Mouse (Mus musculus): Measurements from ENCODE around the gene Amacr.

DNA sequence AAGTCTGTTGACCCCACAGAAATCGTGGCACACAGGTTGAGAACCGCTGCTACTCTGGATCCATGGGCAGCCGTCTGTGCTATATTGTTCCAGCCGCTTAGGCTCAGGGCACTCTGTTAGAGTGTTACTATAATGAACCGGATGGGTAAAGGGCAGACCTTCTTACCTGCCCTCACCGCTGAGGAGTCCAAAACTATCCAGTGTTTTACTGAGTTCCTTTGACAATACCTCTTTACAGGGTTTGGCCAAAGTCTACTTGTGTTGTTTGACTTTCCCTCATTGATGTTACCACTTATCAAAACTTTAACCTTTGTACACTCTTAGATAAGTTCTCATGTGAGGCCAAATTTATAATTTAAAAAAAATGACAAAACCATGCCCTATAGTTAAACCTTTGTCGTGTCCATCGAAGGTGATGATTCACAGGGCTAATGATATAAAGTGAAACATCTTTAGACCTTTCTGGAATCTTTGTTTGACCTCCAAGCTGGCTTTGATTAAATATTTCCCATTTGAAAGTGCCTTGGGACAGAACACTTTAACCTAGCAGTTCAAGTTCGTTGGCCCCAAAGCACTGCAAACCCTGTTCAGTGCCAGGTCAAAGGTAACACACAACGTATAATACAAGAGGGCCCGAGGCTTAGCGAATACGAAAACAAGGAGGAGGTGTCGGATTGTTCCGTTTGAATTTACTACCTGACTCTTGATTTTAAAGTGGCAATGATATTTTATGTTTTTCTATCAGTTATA is 22.1 kb upstream of the Amacr start:
- no peak for TF ChIP-seq CTCF (conservative IDR thresholded peaks at IDR 0.05; ENCODE audit: low read length)
- TF ChIP-seq POU5F1 (IDR thresholded peaks at IDR 0.05; ENCODE audit: borderline replicate concordance, low read length): no peak

Measured in E14TG2a.4 (cell line).